Mouse (Mus musculus): ENCODE results near the gene Dctn2. TPM values are rescaled to one million over a fixed set of nuclear protein-coding genes. Genes with fewer than 3 reads are reported as not detected.
"Not testable (repeated sequence)": the region's sequence is repeated elsewhere in the genome, so short reads cannot be mapped to it uniquely, and the experiment has no call there.

Dctn2 gene
- polyA plus RNA-seq, 1 experiment from 2014 or later = 286 TPM

GRCm38 (mm10) chr10:127312356-127312676 lies 46.1 kb downstream of the Dctn2 start:
- H3K27me3 ChIP-seq (replicated peaks; ENCODE audit: control insufficient read depth, insufficient read depth, low read length) = no peaks in the 10 kb centered on the region
- H3K9me3 ChIP-seq (replicated peaks; ENCODE audit: control insufficient read depth, low read length) = no peaks in the 10 kb centered on the region
- peak; percentile 91 for DNase-seq (ENCODE audit: low spot score)
- H3K27ac ChIP-seq (ENCODE audit: low read depth, low read length) = peak overlapping the region; percentile 62; the same call in 1 of the 2 replicates
- H3K4me2 ChIP-seq (ENCODE audit: low read length) = peak overlapping the region; percentile 84
- H3K4me1 ChIP-seq (ENCODE audit: control insufficient read depth, insufficient read depth, low read length) = peaks cover 5% of the 10 kb centered on the region; the same call in 1 of the 2 replicates
- H3K4me3 ChIP-seq (ENCODE audit: low read depth, low read length) = peak overlapping the region; percentile 65
- H3K36me3 ChIP-seq (ENCODE audit: control insufficient read depth, insufficient read depth, low read length) = peaks cover 19% of the 10 kb centered on the region
- H3K9ac ChIP-seq (ENCODE audit: low read length) = peak overlapping the region; percentile 80
- 2% methylated on average over 4 of the region's 4 CpGs for WGBS
- ATAC-seq = peak; percentile 52

GRCm38 (mm10) chr10:127312858-127313257 lies 46.7 kb downstream of the Dctn2 start:
- Histone ChIP-seq H3K4me3 (ENCODE audit: low read depth, low read length) (no peak overlapping the region), H3K9ac (ENCODE audit: low read length) (no peak overlapping the region), H3K4me2 (ENCODE audit: low read length) (no peak overlapping the region), H3K27ac (ENCODE audit: low read depth, low read length) (no peak overlapping the region), H3K9me3 (replicated peaks; ENCODE audit: control insufficient read depth, low read length) (no peaks in the 10 kb centered on the region), H3K27me3 (replicated peaks; ENCODE audit: control insufficient read depth, insufficient read depth, low read length) (no peaks in the 10 kb centered on the region), H3K4me1 (ENCODE audit: control insufficient read depth, insufficient read depth, low read length) (peaks cover 5% of the 10 kb centered on the region; the same call in 1 of the 2 replicates), H3K36me3 (ENCODE audit: control insufficient read depth, insufficient read depth, low read length) (peaks cover 13% of the 10 kb centered on the region)
- no peak for ATAC-seq
- DNase-seq (ENCODE audit: low spot score) = no peak
- WGBS = 78% methylated on average over 4 of the region's 4 CpGs

- H3K27ac ChIP-seq (ENCODE audit: low read depth, low read length); H3K9me3 ChIP-seq (replicated peaks; ENCODE audit: control insufficient read depth, low read length); H3K4me3 ChIP-seq (ENCODE audit: low read depth, low read length); DNase-seq (ENCODE audit: low spot score); H3K4me2 ChIP-seq (ENCODE audit: low read length); H3K27me3 ChIP-seq (replicated peaks; ENCODE audit: control insufficient read depth, insufficient read depth, low read length); H3K4me1 ChIP-seq (ENCODE audit: control insufficient read depth, insufficient read depth, low read length); H3K36me3 ChIP-seq (ENCODE audit: control insufficient read depth, insufficient read depth, low read length); H3K9ac ChIP-seq (ENCODE audit: low read length); ATAC-seq: not testable (repeated sequence)
- 88% methylated on average over 5 of the region's 5 CpGs for WGBS
These were observed 47.3 kb downstream of the Dctn2 start for GRCm38 (mm10) chr10:127313516-127313915.

- not testable (repeated sequence) for ATAC-seq
These were observed 48.8 kb downstream of the Dctn2 start for GRCm38 (mm10) chr10:127314950-127315349.

GRCm38 (mm10) chr10:127317277-127317676 lies 51.1 kb downstream of the Dctn2 start:
- Histone ChIP-seq H3K4me1 (ENCODE audit: control insufficient read depth, insufficient read depth, low read length) (no peaks in the 10 kb centered on the region), H3K36me3 (ENCODE audit: control insufficient read depth, insufficient read depth, low read length) (no peaks in the 10 kb centered on the region), H3K4me3 (ENCODE audit: low read depth, low read length) (no peak overlapping the region), H3K4me2 (ENCODE audit: low read length) (no peak overlapping the region), H3K9me3 (replicated peaks; ENCODE audit: control insufficient read depth, low read length) (no peaks in the 10 kb centered on the region), H3K9ac (ENCODE audit: low read length) (no peak overlapping the region), H3K27ac (ENCODE audit: low read depth, low read length) (no peak overlapping the region), H3K27me3 (replicated peaks; ENCODE audit: control insufficient read depth, insufficient read depth, low read length) (no peaks in the 10 kb centered on the region)
- DNase-seq (ENCODE audit: low spot score) (no peak), ATAC-seq (no peak)
- 77% methylated on average over 2 of the region's 2 CpGs for WGBS

More at GRCm38 (mm10) chr10:127314950-127315349, 48.8 kb downstream of the Dctn2 start:
- not testable (repeated sequence) for H3K36me3 ChIP-seq (ENCODE audit: control insufficient read depth, insufficient read depth, low read length); DNase-seq (ENCODE audit: low spot score); H3K4me3 ChIP-seq (ENCODE audit: low read depth, low read length); H3K4me2 ChIP-seq (ENCODE audit: low read length); H3K9ac ChIP-seq (ENCODE audit: low read length); H3K27me3 ChIP-seq (replicated peaks; ENCODE audit: control insufficient read depth, insufficient read depth, low read length); H3K9me3 ChIP-seq (replicated peaks; ENCODE audit: control insufficient read depth, low read length); H3K4me1 ChIP-seq (ENCODE audit: control insufficient read depth, insufficient read depth, low read length); H3K27ac ChIP-seq (ENCODE audit: low read depth, low read length)
- 75% methylated on average over 1 of the region's 1 CpGs for WGBS

- ATAC-seq (no peak), DNase-seq (ENCODE audit: low spot score) (no peak)
- no peak overlapping the region for H3K9ac ChIP-seq (ENCODE audit: low read length)
- H3K36me3 ChIP-seq (ENCODE audit: control insufficient read depth, insufficient read depth, low read length) = no peaks in the 10 kb centered on the region
- H3K4me1 ChIP-seq (ENCODE audit: control insufficient read depth, insufficient read depth, low read length) = no peaks in the 10 kb centered on the region
- no peaks in the 10 kb centered on the region for H3K27me3 ChIP-seq (replicated peaks; ENCODE audit: control insufficient read depth, insufficient read depth, low read length)
- H3K4me2 ChIP-seq (ENCODE audit: low read length) = no peak overlapping the region
- H3K27ac ChIP-seq (ENCODE audit: low read depth, low read length) = no peak overlapping the region
- WGBS = 43% methylated on average over 4 of the region's 4 CpGs
- no peaks in the 10 kb centered on the region for H3K9me3 ChIP-seq (replicated peaks; ENCODE audit: control insufficient read depth, low read length)
- H3K4me3 ChIP-seq (ENCODE audit: low read depth, low read length) = no peak overlapping the region
These were observed 51.8 kb downstream of the Dctn2 start for GRCm38 (mm10) chr10:127318009-127318408.

GRCm38 (mm10) chr10:127319969-127320368 lies 53.8 kb downstream of the Dctn2 start:
- WGBS = 79% methylated on average over 7 of the region's 7 CpGs
- no peak for ATAC-seq

GRCm38 (mm10) chr10:127321621-127322020 lies 55.5 kb downstream of the Dctn2 start, which contains the start of gene Arhgap9:
Gene Arhgap9 (plus strand): TSS chr10:127321964.
- 80% methylated on average over 3 of the region's 3 CpGs for WGBS
- Histone ChIP-seq H3K9me3 (replicated peaks; ENCODE audit: control insufficient read depth, low read length) (no peaks in the 10 kb centered on the region), H3K4me2 (ENCODE audit: low read length) (no peak within 1 kb of the TSS), H3K36me3 (ENCODE audit: control insufficient read depth, insufficient read depth, low read length) (no peaks in the 10 kb centered on the region), H3K9ac (ENCODE audit: low read length) (no peak within 1 kb of the TSS), H3K4me1 (ENCODE audit: control insufficient read depth, insufficient read depth, low read length) (peaks cover 5% of the 10 kb centered on the region; the same call in 1 of the 2 replicates), H3K4me3 (ENCODE audit: low read depth, low read length) (no peak within 1 kb of the TSS), H3K27ac (ENCODE audit: low read depth, low read length) (no peak within 1 kb of the TSS), H3K27me3 (replicated peaks; ENCODE audit: control insufficient read depth, insufficient read depth, low read length) (peaks cover 24% of the 10 kb centered on the region)
- no peak for ATAC-seq
- DNase-seq (ENCODE audit: low spot score) = no peak

More at GRCm38 (mm10) chr10:127319969-127320368, 53.8 kb downstream of the Dctn2 start:
- H3K36me3 ChIP-seq (ENCODE audit: control insufficient read depth, insufficient read depth, low read length) = no peaks in the 10 kb centered on the region
- no peak overlapping the region for H3K4me3 ChIP-seq (ENCODE audit: low read depth, low read length)
- no peak overlapping the region for H3K9ac ChIP-seq (ENCODE audit: low read length)
- no peak overlapping the region for H3K27ac ChIP-seq (ENCODE audit: low read depth, low read length)
- H3K4me2 ChIP-seq (ENCODE audit: low read length) = no peak overlapping the region
- DNase-seq (ENCODE audit: low spot score) = no peak
- H3K9me3 ChIP-seq (replicated peaks; ENCODE audit: control insufficient read depth, low read length) = no peaks in the 10 kb centered on the region
- no peaks in the 10 kb centered on the region for H3K4me1 ChIP-seq (ENCODE audit: control insufficient read depth, insufficient read depth, low read length)
- peaks cover 8% of the 10 kb centered on the region for H3K27me3 ChIP-seq (replicated peaks; ENCODE audit: control insufficient read depth, insufficient read depth, low read length)

- 63% methylated on average over 13 of the region's 13 CpGs for WGBS
- H3K4me2 ChIP-seq (ENCODE audit: low read length) = no peak overlapping the region
- no peak for ATAC-seq
These were observed 56.0 kb downstream of the Dctn2 start for GRCm38 (mm10) chr10:127322178-127322577.

More at GRCm38 (mm10) chr10:127322178-127322577, 56.0 kb downstream of the Dctn2 start:
- Histone ChIP-seq H3K9ac (ENCODE audit: low read length) (no peak overlapping the region), H3K36me3 (ENCODE audit: control insufficient read depth, insufficient read depth, low read length) (no peaks in the 10 kb centered on the region), H3K4me1 (ENCODE audit: control insufficient read depth, insufficient read depth, low read length) (peaks cover 7% of the 10 kb centered on the region; the same call in 1 of the 2 replicates), H3K27ac (ENCODE audit: low read depth, low read length) (no peak overlapping the region), H3K27me3 (replicated peaks; ENCODE audit: control insufficient read depth, insufficient read depth, low read length) (peaks cover 29% of the 10 kb centered on the region), H3K4me3 (ENCODE audit: low read depth, low read length) (no peak overlapping the region), H3K9me3 (replicated peaks; ENCODE audit: control insufficient read depth, low read length) (no peaks in the 10 kb centered on the region)
- no peak for DNase-seq (ENCODE audit: low spot score)
